Mouse (Mus musculus) intestine, postnatal 0 days (tissue): ENCODE results near the gene Itprid2. TPM values are rescaled to one million over a fixed set of nuclear protein-coding genes. Genes with fewer than 3 reads are reported as not detected.

Experiments used
- ATAC-seq: fragments of 200-750 bp; cut with Nextera tagmentation; 2 replicates; pipeline ENCODE4 v1.8.0; 2017; ENCODE audit warnings: mild to moderate bottlenecking, moderate TSS enrichment, moderate library complexity
- H3K27ac ChIP-seq: fragments of 300-500 bp; sonication (generic); 2 replicates; pipeline ENCODE4 v1.5.1; 2014; ENCODE audit warnings: mild to moderate bottlenecking, low read depth, low read length, moderate library complexity
- H3K27me3 ChIP-seq: fragments of 300-500 bp; sonication (generic); replicated peaks from 2 replicates; pipeline ENCODE4 v1.6.1; 2014; ENCODE audit warnings: low read length, mixed read lengths; ENCODE audit not compliant: control insufficient read depth, insufficient read depth
- H3K36me3 ChIP-seq: fragments of 300-500 bp; sonication (generic); 2 replicates; pipeline ENCODE4 v1.6.1; 2014; ENCODE audit warnings: mild to moderate bottlenecking, moderate library complexity; ENCODE audit not compliant: control insufficient read depth, insufficient read depth
- H3K4me1 ChIP-seq: fragments of 300-500 bp; sonication (generic); replicated peaks from 2 replicates; pipeline ENCODE4 v1.6.1; 2014; ENCODE audit warnings: antibody characterized with exemption, low read length, mixed read lengths; ENCODE audit not compliant: control insufficient read depth, insufficient read depth
- H3K4me2 ChIP-seq: fragments of 300-500 bp; sonication (generic); replicated peaks from 2 replicates; pipeline ENCODE4 v1.6.1; 2014; ENCODE audit warnings: low read depth, mild to moderate bottlenecking, moderate library complexity
- H3K4me3 ChIP-seq: fragments of 300-500 bp; sonication (generic); 2 replicates; pipeline ENCODE4 v1.5.1; 2014; ENCODE audit warnings: low read depth, low read length
- H3K9ac ChIP-seq: fragments of 300-500 bp; sonication (generic); 2 replicates; pipeline ENCODE4 v1.6.1; 2014; ENCODE audit warnings: mild to moderate bottlenecking, low read depth, low read length
- H3K9me3 ChIP-seq: fragments of 300-500 bp; sonication (generic); 2 replicates; pipeline ENCODE4 v1.6.1; 2016; ENCODE audit warnings: mixed run types; ENCODE audit not compliant: control insufficient read depth
- CTCF ChIP-seq: sonication (generic); IDR thresholded peaks from 2 replicates; pipeline ENCODE4 v1.5.1; 2016; ENCODE audit warnings: low read depth, mild to moderate bottlenecking, control low read depth, antibody characterized with exemption, moderate library complexity
- WGBS: fragments of 180-500 bp; shearing (Covaris S2); extraction: QIAGEN DNeasy Blood & Tissue Kit; methylation state at CpG from one replicate; pipeline ENCODE4 v1.1.7; 2014; 5-methylcytosine and 5-hydroxymethylcytosine counted together
- polyA plus RNA-seq: library from polyadenylated mRNA; unstranded; fragments of >200 nt; fragmentation: Nextera tagmentation; extraction: Ambion mirVana; gene quantifications from 2 replicates; pipeline ENCODE4 v1.2.1, GENCODE M21; 2015

Gene Itprid2
- polyA plus RNA-seq, 1 experiment from 2014 or later: 21.1 TPM

DNA sequence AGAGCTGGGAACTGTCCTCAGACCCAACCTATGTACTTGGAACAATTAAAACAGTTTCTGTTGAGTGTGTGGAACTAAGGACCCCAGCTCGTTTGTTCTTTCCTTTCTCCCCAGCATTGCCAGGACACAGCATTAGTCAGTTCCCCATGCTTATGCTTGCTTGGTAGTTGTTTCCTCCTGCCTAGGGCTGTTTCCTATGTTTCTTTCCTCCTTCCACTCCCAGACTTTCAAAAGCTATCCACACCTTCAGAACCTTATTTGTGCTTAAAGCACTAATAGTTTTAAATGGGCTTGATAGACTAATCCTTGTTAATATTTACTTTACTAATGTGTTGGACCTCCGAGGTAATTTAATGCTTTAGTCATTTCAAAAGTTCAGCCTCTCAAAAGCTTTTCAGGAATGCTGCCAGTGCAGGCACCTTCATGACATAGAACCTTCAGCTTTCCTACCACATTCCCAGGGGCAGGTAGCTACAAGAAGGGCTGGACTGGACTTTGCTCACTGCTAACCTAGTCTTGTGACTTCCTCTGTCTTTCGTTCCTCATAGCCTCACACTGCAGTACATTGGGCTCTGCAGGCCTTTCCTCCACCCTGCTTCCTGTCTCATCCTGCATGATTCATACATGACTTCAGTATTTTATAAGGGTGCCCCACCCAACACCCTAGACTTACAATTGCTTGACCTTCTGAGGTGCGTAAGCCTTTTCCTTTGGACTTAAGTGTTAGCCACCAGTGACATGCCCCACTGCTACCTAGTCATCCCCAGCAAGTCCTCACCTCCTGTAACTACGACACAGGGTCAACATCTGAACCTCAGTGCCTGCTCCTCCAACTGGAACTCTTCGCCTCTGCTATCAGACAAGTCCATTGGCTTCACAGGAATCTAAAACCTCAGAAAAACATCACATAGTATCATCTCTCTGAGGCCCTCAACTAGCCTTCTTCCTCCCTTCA is 16.3 kb upstream of the Itprid2 start:
- H3K4me3 ChIP-seq: no peak overlapping the region
- H3K36me3 ChIP-seq: no peaks in the 10 kb centered on the region
- H3K27me3 ChIP-seq: no peaks in the 10 kb centered on the region
- H3K4me1 ChIP-seq: no peaks in the 10 kb centered on the region
- TF ChIP-seq CTCF: no peak
- H3K27ac ChIP-seq: peak overlapping the region; percentile 79
- no peak overlapping the region for H3K9ac ChIP-seq
- 44% methylated on average over 6 of the region's 6 CpGs for WGBS
- no peaks in the 10 kb centered on the region for H3K9me3 ChIP-seq
- no peak overlapping the region for H3K4me2 ChIP-seq
- peak; percentile 100 for ATAC-seq

DNA sequence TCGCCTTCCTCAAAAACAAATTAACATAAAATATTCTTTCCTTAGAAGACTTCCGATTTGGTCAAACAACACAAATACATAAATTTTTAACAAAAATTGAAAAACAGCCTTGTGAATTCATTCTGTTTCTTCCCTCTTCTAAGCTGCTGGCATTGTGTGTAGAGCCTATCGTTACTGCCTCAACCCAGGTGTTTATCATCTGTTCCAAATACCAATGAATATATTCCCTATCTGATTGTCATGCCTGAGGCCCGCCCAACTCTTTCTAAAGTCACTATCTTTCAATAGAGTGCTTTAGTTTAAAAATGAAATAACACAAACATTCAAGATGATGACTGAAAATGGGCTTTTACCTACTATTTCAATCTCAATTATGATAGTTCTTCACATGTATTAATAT is 11.9 kb upstream of the Itprid2 start:
- Histone ChIP-seq H3K9ac (no peak overlapping the region), H3K4me2 (no peak overlapping the region), H3K27me3 (no peaks in the 10 kb centered on the region), H3K4me1 (no peaks in the 10 kb centered on the region), H3K9me3 (no peaks in the 10 kb centered on the region), H3K4me3 (no peak overlapping the region), H3K27ac (no peak overlapping the region), H3K36me3 (no peaks in the 10 kb centered on the region)
- TF ChIP-seq CTCF: no peak
- WGBS: 86% methylated on average over 4 of the region's 4 CpGs
- ATAC-seq: no peak

DNA sequence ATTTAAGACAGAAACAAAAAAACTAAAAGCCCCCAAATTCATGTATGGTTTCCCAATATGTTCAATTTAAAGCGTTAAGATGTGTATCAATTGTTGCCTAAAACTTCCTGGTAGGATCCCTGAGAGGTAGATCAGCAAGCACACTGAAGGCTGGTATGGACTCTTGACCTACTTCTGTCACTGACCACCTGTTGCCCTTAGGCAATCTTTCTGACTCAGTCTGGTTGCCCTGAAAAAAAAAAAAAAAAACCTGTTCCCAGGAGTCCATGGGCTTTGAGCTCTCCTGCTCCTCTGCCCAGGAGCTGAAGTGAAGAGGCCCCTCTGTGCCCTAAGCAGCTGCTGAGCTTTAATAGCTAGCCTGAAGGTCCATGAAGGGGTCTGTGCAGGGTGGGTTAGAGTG is 7.5 kb upstream of the Itprid2 start:
- Histone ChIP-seq H3K4me1 (no peaks in the 10 kb centered on the region), H3K36me3 (no peaks in the 10 kb centered on the region), H3K4me3 (no peak overlapping the region), H3K9me3 (no peaks in the 10 kb centered on the region), H3K9ac (no peak overlapping the region), H3K4me2 (no peak overlapping the region), H3K27ac (0 out of 2 replicates have a peak overlapping the region, but pooled peaks have one; percentile 41), H3K27me3 (no peaks in the 10 kb centered on the region)
- TF ChIP-seq CTCF: no peak
- peak; percentile 99 for ATAC-seq
- WGBS: 29% methylated on average over 1 of the region's 1 CpGs

DNA sequence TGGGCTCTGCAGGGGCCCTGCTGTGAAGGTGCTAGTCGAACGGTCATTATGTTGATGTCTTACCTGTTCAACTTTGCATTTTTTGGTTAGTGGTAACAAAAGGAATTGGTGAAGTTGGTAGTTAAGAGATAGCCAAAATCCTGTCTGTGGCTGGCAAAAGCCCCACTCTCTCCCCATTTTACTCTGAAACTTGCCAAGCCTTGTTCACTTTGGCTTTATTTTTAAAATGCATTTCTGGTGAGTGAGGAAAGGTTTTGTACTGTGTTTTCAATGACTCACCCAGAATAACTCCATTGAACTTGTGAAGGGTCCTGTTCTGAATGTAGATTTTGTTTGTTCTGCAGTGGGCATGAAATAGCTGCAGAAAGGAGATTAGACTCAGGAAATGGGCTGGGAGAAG is 4.9 kb upstream of the Itprid2 start:
- no peak overlapping the region for H3K4me3 ChIP-seq
- no peak overlapping the region for H3K27ac ChIP-seq
- no peak overlapping the region for H3K4me2 ChIP-seq
- H3K27me3 ChIP-seq: no peaks in the 10 kb centered on the region
- H3K9me3 ChIP-seq: no peaks in the 10 kb centered on the region
- ATAC-seq: no peak
- H3K4me1 ChIP-seq: no peaks in the 10 kb centered on the region
- no peak for TF ChIP-seq CTCF
- 87% methylated on average over 2 of the region's 2 CpGs for WGBS
- H3K9ac ChIP-seq: no peak overlapping the region
- no peaks in the 10 kb centered on the region for H3K36me3 ChIP-seq

DNA sequence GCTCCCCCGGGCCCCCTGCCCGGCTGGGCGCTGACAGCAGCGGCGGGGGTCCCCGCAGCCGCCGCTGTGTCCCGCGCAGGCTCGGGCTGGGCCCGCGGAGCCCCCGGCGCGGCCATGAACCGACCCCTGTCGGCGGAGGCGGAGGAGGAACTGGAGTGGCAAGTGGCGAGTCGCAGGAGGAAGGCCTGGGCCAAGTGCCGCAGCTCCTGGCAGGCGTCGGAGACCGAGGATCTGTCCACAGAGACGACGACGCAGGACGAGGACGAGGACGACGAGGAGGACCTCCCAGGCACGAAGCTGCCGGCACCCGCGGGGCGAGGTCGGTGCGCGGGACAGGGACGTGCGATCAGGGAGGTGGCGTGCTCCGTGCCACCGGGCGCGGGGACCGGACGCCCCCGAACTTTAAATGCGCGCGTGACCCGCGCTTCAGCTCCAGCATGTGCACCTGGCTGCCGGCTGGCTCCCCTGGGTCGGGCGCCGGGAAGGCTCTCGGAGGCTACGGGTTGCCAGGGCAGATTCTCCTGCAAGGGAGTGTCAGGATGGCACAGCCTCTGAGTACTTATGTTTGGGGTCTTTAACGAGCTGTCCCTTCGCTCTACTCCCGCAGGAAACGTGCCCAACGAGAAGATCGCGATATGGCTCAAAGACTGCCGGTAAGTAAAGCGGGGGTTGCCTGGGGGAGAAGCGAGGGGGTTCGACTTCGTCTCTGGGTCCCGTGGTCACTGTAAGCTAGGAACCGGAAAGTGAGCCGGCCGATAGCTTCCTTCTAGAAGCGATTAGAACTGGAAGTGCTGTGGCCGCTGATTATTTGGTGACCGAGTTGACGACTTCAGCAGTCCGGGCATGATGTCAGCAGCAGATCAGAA is 507 bp downstream of the Itprid2 start:
- H3K4me3 ChIP-seq: peak overlapping the region; percentile 94
- WGBS: under 1% methylated on average over 74 of the region's 83 CpGs
- 0 out of 2 replicates have a peak, but pooled peaks cover 3% of the 10 kb centered on the region for H3K4me1 ChIP-seq
- no peaks in the 10 kb centered on the region; the same call in 1 of the 2 replicates for H3K36me3 ChIP-seq
- H3K9ac ChIP-seq: peak overlapping the region; percentile 86
- H3K27me3 ChIP-seq: no peaks in the 10 kb centered on the region
- peak; percentile 69 for ATAC-seq
- peak overlapping the region; percentile 77 for H3K4me2 ChIP-seq
- H3K9me3 ChIP-seq: no peaks in the 10 kb centered on the region
- peak overlapping the region; percentile 89 for H3K27ac ChIP-seq
- TF ChIP-seq CTCF: peak; percentile 42; the same call in 1 of the 2 replicates

DNA sequence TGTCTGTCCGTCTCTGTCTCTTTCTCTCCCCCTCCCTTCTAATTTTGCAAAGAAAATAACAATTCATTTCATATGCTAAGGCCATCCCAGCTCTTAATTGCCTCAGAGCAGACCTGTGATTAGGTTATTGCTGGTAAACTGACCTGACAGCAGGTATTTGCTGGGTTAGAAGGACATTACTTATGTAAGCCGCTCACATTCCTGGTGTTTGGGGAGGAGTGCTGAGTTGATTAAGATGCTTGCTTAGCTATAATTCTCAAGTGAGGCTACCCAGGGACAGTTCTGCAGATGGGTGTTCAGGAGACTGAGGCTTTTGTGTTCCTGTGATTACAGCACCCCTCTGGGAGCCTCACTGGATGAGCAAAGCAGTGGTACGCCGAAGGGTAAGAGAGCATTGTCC is 3.8 kb downstream of the Itprid2 start:
- no peak overlapping the region for H3K27ac ChIP-seq
- H3K9me3 ChIP-seq: no peaks in the 10 kb centered on the region
- whole genome bisulfite sequencing: 63% methylated on average over 4 of the region's 4 CpGs

More for the DNA sequence above, 3.8 kb downstream of the Itprid2 start:
- H3K4me2 ChIP-seq: peak overlapping the region; percentile 77
- TF ChIP-seq CTCF: no peak
- peak overlapping the region; percentile 1; the same call in 1 of the 2 replicates for H3K4me3 ChIP-seq
- no peak for ATAC-seq
- 0 out of 2 replicates have a peak, but pooled peaks cover 3% of the 10 kb centered on the region for H3K4me1 ChIP-seq
- peaks cover 22% of the 10 kb centered on the region for H3K36me3 ChIP-seq
- no peak overlapping the region for H3K9ac ChIP-seq
- H3K27me3 ChIP-seq: no peaks in the 10 kb centered on the region
